Mouse (Mus musculus): Measurements from ENCODE around the gene Cyp2t4.

DNA sequence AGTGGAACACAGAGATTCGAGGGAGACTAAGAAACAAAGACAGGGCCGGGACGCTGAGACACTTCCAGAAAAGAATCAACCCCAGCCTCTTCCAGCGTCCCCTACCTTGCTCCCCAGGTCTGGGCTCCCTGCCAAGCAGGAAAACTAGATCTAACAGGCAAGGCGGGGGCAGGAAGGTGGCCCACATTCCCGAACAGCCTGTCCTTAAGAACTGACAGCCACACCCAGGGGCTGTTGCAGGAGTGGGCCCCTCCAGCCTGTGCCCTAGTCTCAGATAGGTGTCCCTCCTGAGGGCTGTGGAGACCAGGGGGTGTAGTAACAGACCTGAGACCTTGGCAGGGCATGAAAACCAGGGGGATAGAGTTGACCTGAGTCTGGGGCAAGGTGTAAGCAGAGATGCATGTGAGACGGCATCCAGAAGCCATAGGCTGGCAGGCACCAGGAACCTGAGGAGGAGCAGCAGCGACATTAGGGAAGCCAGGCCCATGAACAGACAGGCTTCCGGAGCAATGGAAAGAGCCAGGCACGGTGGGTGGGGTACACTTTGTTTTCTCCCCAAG is at the start of gene Cyp2t4:
- TF ChIP-seq GATA1 (IDR thresholded peaks at IDR 0.05; ENCODE audit: low read length), result no peak
- TF ChIP-seq TAL1 (IDR thresholded peaks at IDR 0.05; ENCODE audit: low read length), result no peak

All from erythroblast, embryonic 14.5 days (primary cell).